1 mouse cellular context compared by ENCODE assay signal in the genomic region with DNA sequence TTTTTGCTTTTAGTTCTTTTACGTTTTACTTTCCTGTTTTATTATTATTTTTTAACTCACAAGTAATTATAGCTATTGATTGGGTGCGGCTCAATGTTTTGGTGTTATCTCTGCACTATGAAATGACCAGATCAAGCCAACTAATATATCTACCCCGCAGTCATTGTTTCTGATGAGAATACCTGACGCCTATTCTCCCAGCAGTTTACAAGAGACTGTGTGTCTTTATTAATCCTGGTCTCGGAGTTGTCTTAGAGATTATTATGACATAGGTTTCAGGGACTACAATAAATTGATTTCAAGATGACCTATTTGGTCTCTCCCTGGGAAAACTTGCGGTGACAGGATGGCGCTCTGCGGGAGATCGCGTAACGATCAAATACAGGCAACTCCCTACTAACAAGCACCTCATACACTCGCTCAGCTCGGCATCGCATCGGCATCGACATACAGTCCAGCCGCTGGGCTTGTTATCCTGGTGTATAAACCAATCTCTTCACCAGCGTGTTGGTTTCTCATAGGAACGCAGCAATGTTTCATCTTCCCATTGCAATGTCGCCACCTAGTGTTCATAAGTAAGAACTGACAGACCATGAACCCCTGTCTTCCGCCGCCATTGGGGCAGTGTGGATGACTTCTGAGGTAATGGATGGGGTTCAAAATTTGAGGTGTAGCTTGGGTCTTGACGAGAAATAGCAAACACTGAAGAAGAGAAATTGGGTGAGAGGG.
TF ChIP-seq lines count a peak whose summit lies in the region.

No protein-coding gene starts in this region.

TF ChIP-seq in C2C12, 6 proteins besides CTCF, POLR2A, EP300 and RAD21:
- no peak for TF ChIP-seq MYOG (IDR thresholded peaks at IDR 0.05; ENCODE audit: control insufficient read depth, extremely low read depth, insufficient read length)
- no peak for TF ChIP-seq CEBPB (IDR thresholded peaks at IDR 0.05; ENCODE audit: low read depth)
- no peak for TF ChIP-seq USF1 (IDR thresholded peaks at IDR 0.05; ENCODE audit: low read depth)
- TF ChIP-seq MYOD1 (IDR thresholded peaks at IDR 0.05; ENCODE audit: control insufficient read depth, insufficient read length, low read depth): no peak
- no peak for TF ChIP-seq FOSL1 (IDR thresholded peaks at IDR 0.05; ENCODE audit: insufficient read depth, low read length, poor library complexity, severe bottlenecking)
- TF ChIP-seq MAX (IDR thresholded peaks at IDR 0.05): no peak
